Mouse (Mus musculus): ENCODE data around the gene Chrm3.

The Chrm3 gene

GRCm38 (mm10) chr13:10236279-10236678, 124.4 kb downstream of the Chrm3 start:
- no peak for DNase-seq (ENCODE audit: low spot score)

- no peak for DNase-seq (ENCODE audit: low spot score)
These were observed 125.1 kb downstream of the Chrm3 start for GRCm38 (mm10) chr13:10235391-10236169.

GRCm38 (mm10) chr13:10220403-10220802, 140.2 kb downstream of the Chrm3 start:
- no peak for DNase-seq (ENCODE audit: low spot score)

GRCm38 (mm10) chr13:10212112-10212511, 148.5 kb downstream of the Chrm3 start:
- no peak for DNase-seq (ENCODE audit: low spot score)

- DNase-seq (ENCODE audit: low spot score): no peak
These were observed 150.0 kb downstream of the Chrm3 start for GRCm38 (mm10) chr13:10210522-10211244.

- no peak for DNase-seq (ENCODE audit: low spot score)
These were observed 161.3 kb downstream of the Chrm3 start for GRCm38 (mm10) chr13:10199206-10199956.

GRCm38 (mm10) chr13:10189829-10190228, 170.8 kb downstream of the Chrm3 start:
- DNase-seq (ENCODE audit: low spot score): no peak

- no peak for DNase-seq (ENCODE audit: low spot score)
These were observed 172.7 kb downstream of the Chrm3 start for GRCm38 (mm10) chr13:10187926-10188325.

- DNase-seq (ENCODE audit: low spot score): no peak
These were observed 176.8 kb downstream of the Chrm3 start for GRCm38 (mm10) chr13:10183837-10184236.

- no peak for DNase-seq (ENCODE audit: low spot score)
These were observed 177.9 kb downstream of the Chrm3 start for GRCm38 (mm10) chr13:10182756-10183155.

GRCm38 (mm10) chr13:10170529-10170928, 190.1 kb downstream of the Chrm3 start:
- DNase-seq (ENCODE audit: low spot score): no peak

- no peak for DNase-seq (ENCODE audit: low spot score)
These were observed 197.3 kb downstream of the Chrm3 start for GRCm38 (mm10) chr13:10163354-10163753.

- DNase-seq (ENCODE audit: low spot score): no peak
These were observed 203.2 kb downstream of the Chrm3 start for GRCm38 (mm10) chr13:10157496-10157895.

GRCm38 (mm10) chr13:10140573-10140972, 220.1 kb downstream of the Chrm3 start:
- DNase-seq (ENCODE audit: low spot score): no peak

GRCm38 (mm10) chr13:10138878-10139277, 221.8 kb downstream of the Chrm3 start:
- DNase-seq (ENCODE audit: low spot score): no peak

- DNase-seq (ENCODE audit: low spot score): no peak
These were observed 229.6 kb downstream of the Chrm3 start for GRCm38 (mm10) chr13:10131064-10131463.

GRCm38 (mm10) chr13:10112211-10112610, 248.4 kb downstream of the Chrm3 start:
- no peak for DNase-seq (ENCODE audit: low spot score)

GRCm38 (mm10) chr13:10109542-10109941, 251.1 kb downstream of the Chrm3 start:
- no peak for DNase-seq (ENCODE audit: low spot score)

GRCm38 (mm10) chr13:10107331-10107730, 253.3 kb downstream of the Chrm3 start:
- no peak for DNase-seq (ENCODE audit: low spot score)

- no peak for DNase-seq (ENCODE audit: low spot score)
These were observed 269.9 kb downstream of the Chrm3 start for GRCm38 (mm10) chr13:10090778-10091177.

- no peak for DNase-seq (ENCODE audit: low spot score)
These were observed 274.3 kb downstream of the Chrm3 start for GRCm38 (mm10) chr13:10086336-10086735.

GRCm38 (mm10) chr13:10081896-10082426, 278.7 kb downstream of the Chrm3 start:
- DNase-seq (ENCODE audit: low spot score): no peak
